Mouse (Mus musculus): ENCODE results near the gene Eqtn.

Gene Eqtn

GRCm38 (mm10) chr4:94928743-94929142 lies at the start of gene Eqtn:
Gene Eqtn (minus strand): TSS chr4:94928843.
- no peak for DNase-seq (ENCODE audit: low read depth)

- DNase-seq (ENCODE audit: low read depth) = no peak
These were observed 44.7 kb upstream of the Eqtn start for GRCm38 (mm10) chr4:94973321-94973720.

GRCm38 (mm10) chr4:94952773-94953172 lies 24.1 kb upstream of the Eqtn start:
- no peak for DNase-seq (ENCODE audit: low read depth)

GRCm38 (mm10) chr4:94941221-94941855 lies 12.7 kb upstream of the Eqtn start:
- no peak for DNase-seq (ENCODE audit: low read depth)

- DNase-seq (ENCODE audit: low read depth) = no peak
These were observed 26.9 kb downstream of the Eqtn start for GRCm38 (mm10) chr4:94901780-94902179.

GRCm38 (mm10) chr4:94900744-94901143 lies 27.9 kb downstream of the Eqtn start:
- DNase-seq (ENCODE audit: low read depth) = peak; percentile 20
